Mouse (Mus musculus): ENCODE results near the gene Kbtbd6. TPM values are rescaled to one million over a fixed set of nuclear protein-coding genes. Genes with fewer than 3 reads are reported as not detected.
"Not testable (repeated sequence)": the region's sequence is repeated elsewhere in the genome, so short reads cannot be mapped to it uniquely, and the experiment has no call there.

Gene Kbtbd6
- polyA plus RNA-seq, 1 experiment from 2014 or later, result 3.8 TPM

DNA sequence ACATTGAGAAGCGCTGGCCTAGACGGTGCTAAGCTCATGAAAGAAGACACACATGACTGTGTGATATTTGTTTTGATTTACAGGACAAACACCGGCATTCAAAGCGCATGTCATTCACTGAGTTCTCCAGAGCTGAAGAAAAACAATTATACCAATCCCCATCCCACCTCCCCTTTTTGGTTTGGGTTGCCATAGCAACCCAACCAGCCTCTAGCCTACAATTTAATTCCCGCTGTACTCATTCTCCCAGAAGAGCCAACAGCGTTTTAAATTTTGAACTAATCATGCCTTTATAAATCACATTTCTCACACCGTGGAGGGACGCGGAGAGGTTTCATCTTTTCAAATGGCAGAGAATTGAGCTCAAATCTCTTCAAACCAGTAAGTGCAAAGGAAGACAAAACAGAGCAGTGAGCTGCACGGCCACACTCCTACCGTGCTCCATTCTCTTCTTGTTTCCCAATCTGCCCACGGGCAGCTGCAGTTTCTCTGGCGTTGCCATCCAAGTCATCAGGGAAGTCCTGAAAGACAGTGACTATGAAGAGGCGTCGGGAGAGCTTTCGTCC, 6.5 kb upstream of the Kbtbd6 start:
- no peak for DNase-seq (ENCODE audit: low spot score)

DNA sequence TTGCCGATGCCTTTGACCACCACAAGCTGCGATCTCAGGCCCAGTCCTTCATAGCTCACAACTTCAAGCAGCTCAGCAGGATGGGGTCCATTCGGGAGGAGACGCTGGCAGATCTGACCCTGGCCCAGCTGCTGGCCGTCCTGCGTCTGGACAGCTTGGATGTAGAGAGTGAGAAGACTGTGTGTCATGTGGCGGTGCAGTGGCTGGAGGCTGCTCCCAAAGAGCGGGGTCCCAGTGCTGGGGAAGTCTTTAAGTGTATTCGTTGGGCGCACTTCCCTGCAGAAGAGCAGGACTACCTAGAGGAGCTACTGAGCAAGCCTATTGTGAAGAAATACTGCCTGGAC, 928 bp downstream of the Kbtbd6 start:
- H3K4me3 ChIP-seq; H3K36me3 ChIP-seq; H3K27ac ChIP-seq; DNase-seq (ENCODE audit: low spot score); H3K4me1 ChIP-seq; H3K27me3 ChIP-seq (ENCODE audit: insufficient read depth, poor library complexity, severe bottlenecking); H3K9me3 ChIP-seq: not testable (repeated sequence)
- WGBS, result 92% methylated on average over 9 of the region's 10 CpGs

More for the DNA sequence above, 6.5 kb upstream of the Kbtbd6 start:
- Histone ChIP-seq H3K4me3 (no peak overlapping the region), H3K4me1 (no peaks in the 10 kb centered on the region), H3K27ac (no peak overlapping the region), H3K27me3 (ENCODE audit: insufficient read depth, poor library complexity, severe bottlenecking) (no peaks in the 10 kb centered on the region), H3K36me3 (no peaks in the 10 kb centered on the region), H3K9me3 (no peaks in the 10 kb centered on the region)
- WGBS, result 75% methylated on average over 16 of the region's 16 CpGs

- no peaks in the 10 kb centered on the region for H3K27me3 ChIP-seq (ENCODE audit: insufficient read depth, poor library complexity, severe bottlenecking)
- H3K27ac ChIP-seq, result no peak overlapping the region
- peaks cover 45% of the 10 kb centered on the region for H3K36me3 ChIP-seq
- 83% methylated on average over 1 of the region's 1 CpGs for WGBS
- no peak overlapping the region for H3K4me3 ChIP-seq
- H3K4me1 ChIP-seq, result no peaks in the 10 kb centered on the region
- DNase-seq (ENCODE audit: low spot score), result no peak
- H3K9me3 ChIP-seq, result no peaks in the 10 kb centered on the region
These were observed 8.8 kb downstream of the Kbtbd6 start for GRCm38 (mm10) chr14:79460401-79460800.

DNA sequence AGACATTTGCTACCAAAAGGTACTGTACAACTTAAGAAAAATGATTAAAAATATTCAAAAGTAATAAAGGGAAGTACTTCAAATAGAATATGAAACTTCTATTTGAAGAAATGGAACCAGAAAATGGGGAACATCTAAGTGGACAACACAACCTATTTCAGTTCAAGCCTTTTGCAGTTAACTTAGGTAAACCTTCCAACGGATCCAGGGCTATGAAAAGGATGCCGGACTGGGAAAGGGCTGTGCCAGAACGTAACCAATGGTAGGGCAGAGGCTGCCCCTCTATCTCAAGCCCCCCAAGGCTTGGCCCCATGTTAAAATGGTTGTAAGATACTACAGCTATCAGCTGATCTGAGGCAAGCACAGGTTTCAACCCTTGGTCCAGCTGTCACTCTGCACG, 9.4 kb downstream of the Kbtbd6 start:
- H3K27me3 ChIP-seq (ENCODE audit: insufficient read depth, poor library complexity, severe bottlenecking), result no peaks in the 10 kb centered on the region
- H3K4me3 ChIP-seq, result no peak overlapping the region
- H3K27ac ChIP-seq, result no peak overlapping the region
- H3K9me3 ChIP-seq, result no peaks in the 10 kb centered on the region
- 90% methylated on average over 4 of the region's 4 CpGs for WGBS
- H3K36me3 ChIP-seq, result peaks cover 51% of the 10 kb centered on the region
- no peaks in the 10 kb centered on the region for H3K4me1 ChIP-seq
- DNase-seq (ENCODE audit: low spot score), result no peak

DNA sequence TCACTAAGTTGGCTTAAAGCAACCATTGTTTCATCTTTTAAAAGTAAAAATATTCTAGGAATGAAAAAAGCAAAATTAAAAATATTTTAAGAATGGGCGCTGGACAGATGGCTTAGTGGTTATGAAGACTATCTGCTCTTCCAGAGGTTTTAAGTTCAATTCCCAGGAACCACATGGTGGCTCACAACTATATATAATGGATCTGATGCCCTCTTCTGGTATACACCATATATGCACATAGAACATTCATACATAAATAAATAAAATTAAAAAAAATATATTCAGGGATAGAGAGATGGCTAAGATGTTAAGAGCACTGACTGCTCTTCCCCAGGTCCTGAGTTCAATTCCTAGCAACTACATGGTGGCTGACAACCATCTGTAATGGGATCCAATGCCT, 14.0 kb downstream of the Kbtbd6 start:
- no peaks in the 10 kb centered on the region for H3K4me1 ChIP-seq
- no peak overlapping the region for H3K27ac ChIP-seq
- WGBS, result 83% methylated on average over 1 of the region's 1 CpGs
- no peak overlapping the region for H3K4me3 ChIP-seq
- H3K36me3 ChIP-seq, result peaks cover 84% of the 10 kb centered on the region
- H3K27me3 ChIP-seq (ENCODE audit: insufficient read depth, poor library complexity, severe bottlenecking), result no peaks in the 10 kb centered on the region
- H3K9me3 ChIP-seq, result no peaks in the 10 kb centered on the region
- DNase-seq (ENCODE audit: low spot score), result no peak

DNA sequence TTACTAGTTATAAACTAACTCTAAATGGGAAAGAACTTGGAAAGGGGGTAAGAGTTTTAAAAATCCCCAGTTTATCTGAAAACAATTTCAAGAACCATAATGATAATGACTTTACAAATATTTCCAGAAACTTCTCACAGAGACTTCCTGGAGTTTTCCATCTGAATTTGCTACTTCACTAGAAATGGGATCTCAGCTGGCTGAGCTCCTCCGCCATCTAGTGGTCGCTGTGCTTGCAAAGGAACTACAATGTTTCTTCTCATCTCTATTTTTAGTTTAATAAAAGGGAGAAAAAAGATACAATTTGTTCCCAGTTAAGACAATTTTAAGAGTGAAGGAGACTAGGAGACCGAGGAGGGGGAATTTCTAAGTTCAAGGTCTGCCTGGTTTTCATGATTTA, 16.0 kb downstream of the Kbtbd6 start:
- 23% methylated on average over 3 of the region's 3 CpGs for WGBS
- Histone ChIP-seq H3K9me3 (no peaks in the 10 kb centered on the region), H3K4me3 (no peak overlapping the region), H3K4me1 (no peaks in the 10 kb centered on the region), H3K36me3 (peaks cover 85% of the 10 kb centered on the region), H3K27me3 (ENCODE audit: insufficient read depth, poor library complexity, severe bottlenecking) (no peaks in the 10 kb centered on the region), H3K27ac (no peak overlapping the region)
- DNase-seq (ENCODE audit: low spot score), result no peak

DNA sequence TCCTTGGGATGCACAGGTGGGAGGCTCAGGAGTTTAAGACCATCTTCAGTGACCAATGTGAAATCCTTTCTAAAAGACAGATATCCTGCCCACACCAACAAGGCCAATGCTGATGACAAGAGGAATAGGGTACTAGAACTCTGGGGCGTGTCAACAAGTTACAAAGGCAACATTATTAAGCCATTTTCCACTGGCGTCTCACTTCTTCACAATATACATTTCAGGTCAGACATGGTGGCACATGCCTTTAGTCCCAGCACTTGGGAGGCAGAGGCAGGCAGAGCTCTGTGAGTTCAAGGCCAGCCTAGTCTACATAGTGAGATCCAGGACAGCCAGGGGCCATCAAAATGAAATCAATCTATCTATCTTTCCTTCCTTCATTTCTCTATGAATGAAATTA, 21.7 kb downstream of the Kbtbd6 start:
- Histone ChIP-seq H3K27ac (no peak overlapping the region), H3K9me3 (no peaks in the 10 kb centered on the region), H3K4me1 (no peaks in the 10 kb centered on the region), H3K36me3 (peaks cover 89% of the 10 kb centered on the region), H3K4me3 (no peak overlapping the region), H3K27me3 (ENCODE audit: insufficient read depth, poor library complexity, severe bottlenecking) (no peaks in the 10 kb centered on the region)
- DNase-seq (ENCODE audit: low spot score), result no peak
- 94% methylated on average over 2 of the region's 2 CpGs for WGBS

- peaks cover 22% of the 10 kb centered on the region for H3K36me3 ChIP-seq
- H3K27me3 ChIP-seq (ENCODE audit: insufficient read depth, poor library complexity, severe bottlenecking), result no peaks in the 10 kb centered on the region
- DNase-seq (ENCODE audit: low spot score), result peak; percentile 93
- H3K9me3 ChIP-seq, result no peaks in the 10 kb centered on the region
- H3K4me1 ChIP-seq, result peaks cover 28% of the 10 kb centered on the region
- H3K4me3 ChIP-seq, result peak within 1 kb of the TSS; percentile 95
- under 1% methylated on average over 96 of the region's 96 CpGs for WGBS
- H3K27ac ChIP-seq, result peak within 1 kb of the TSS; percentile 100
These were observed 29.1 kb downstream of the Kbtbd6 start, which contains the start of gene Elf1 for GRCm38 (mm10) chr14:79480624-79481338. Elf1 (plus strand) TSS chr14:79481194.

- DNase-seq (ENCODE audit: low spot score), result peak; percentile 95
- no peaks in the 10 kb centered on the region for H3K9me3 ChIP-seq
- under 1% methylated on average over 85 of the region's 86 CpGs for WGBS
- H3K4me1 ChIP-seq, result peaks cover 35% of the 10 kb centered on the region
- peak within 1 kb of the TSS; percentile 95 for H3K4me3 ChIP-seq
- peak within 1 kb of the TSS; percentile 100 for H3K27ac ChIP-seq
- H3K36me3 ChIP-seq, result peaks cover 15% of the 10 kb centered on the region
- H3K27me3 ChIP-seq (ENCODE audit: insufficient read depth, poor library complexity, severe bottlenecking), result no peaks in the 10 kb centered on the region
These were observed 29.9 kb downstream of the Kbtbd6 start, which contains the start of gene Wbp4 for GRCm38 (mm10) chr14:79481339-79482151. Wbp4 (minus strand) TSS chr14:79481520.

DNA sequence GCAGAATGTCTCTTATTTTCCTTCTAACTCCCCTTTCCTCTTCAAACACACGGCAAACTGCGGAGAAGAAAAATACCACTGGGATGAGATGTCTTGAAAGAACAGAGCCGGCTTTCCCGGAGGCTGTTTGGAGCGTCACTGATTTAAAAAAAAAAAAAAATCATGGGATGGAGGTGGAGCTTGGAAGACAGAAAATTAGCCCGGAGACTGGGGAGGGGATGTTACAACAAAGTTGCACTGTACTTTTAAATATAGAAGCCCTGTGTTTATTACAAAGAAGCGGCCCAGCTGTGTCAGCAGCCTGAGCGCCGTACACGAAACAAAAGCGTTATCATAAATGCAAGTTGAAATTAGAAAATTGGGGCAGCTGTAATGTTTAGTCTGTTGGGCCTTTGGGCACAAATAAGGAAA, 30.6 kb downstream of the Kbtbd6 start:
- under 1% methylated on average over 11 of the region's 11 CpGs for WGBS
- no peak for DNase-seq (ENCODE audit: low spot score)
- peaks cover 42% of the 10 kb centered on the region for H3K4me1 ChIP-seq
- no peaks in the 10 kb centered on the region for H3K9me3 ChIP-seq
- no peaks in the 10 kb centered on the region for H3K27me3 ChIP-seq (ENCODE audit: insufficient read depth, poor library complexity, severe bottlenecking)
- peak overlapping the region; percentile 95 for H3K4me3 ChIP-seq
- peak overlapping the region; percentile 100 for H3K27ac ChIP-seq
- peaks cover 10% of the 10 kb centered on the region; the same call in 1 of the 2 replicates for H3K36me3 ChIP-seq

- Histone ChIP-seq H3K4me1 (peaks cover 48% of the 10 kb centered on the region), H3K27me3 (ENCODE audit: insufficient read depth, poor library complexity, severe bottlenecking) (no peaks in the 10 kb centered on the region), H3K4me3 (peak overlapping the region; percentile 95), H3K27ac (peak overlapping the region; percentile 100), H3K9me3 (no peaks in the 10 kb centered on the region), H3K36me3 (peaks cover 4% of the 10 kb centered on the region; the same call in 1 of the 2 replicates)
- 25% methylated on average over 15 of the region's 15 CpGs for WGBS
- DNase-seq (ENCODE audit: low spot score), result no peak
These were observed 31.2 kb downstream of the Kbtbd6 start for GRCm38 (mm10) chr14:79482747-79483355.

GRCm38 (mm10) chr14:79483611-79484120, 32.0 kb downstream of the Kbtbd6 start:
- Histone ChIP-seq H3K36me3 (no peaks in the 10 kb centered on the region; the same call in 1 of the 2 replicates), H3K9me3 (no peaks in the 10 kb centered on the region), H3K27ac (peak overlapping the region; percentile 100; the same call in 1 of the 2 replicates), H3K4me1 (peaks cover 53% of the 10 kb centered on the region), H3K27me3 (ENCODE audit: insufficient read depth, poor library complexity, severe bottlenecking) (no peaks in the 10 kb centered on the region), H3K4me3 (peak overlapping the region; percentile 95)
- WGBS, result 68% methylated on average over 8 of the region's 8 CpGs
- DNase-seq (ENCODE audit: low spot score), result no peak

All from heart, embryonic 10.5 days (tissue).